Mouse (Mus musculus): Measurements from ENCODE around the gene Rbm5. TPM values are rescaled to one million over a fixed set of nuclear protein-coding genes. Genes with fewer than 3 reads are reported as not detected.

Rbm5 gene
- polyA plus RNA-seq, 1 experiment from 2014 or later: 146 TPM

- peaks cover 26% of the 10 kb centered on the region for H3K27me3 ChIP-seq (ENCODE audit: control insufficient read depth, insufficient read depth, low read length)
- peaks cover 15% of the 10 kb centered on the region for H3K4me1 ChIP-seq (ENCODE audit: control insufficient read depth, insufficient read depth, low read length)
- H3K36me3 ChIP-seq (ENCODE audit: control insufficient read depth, insufficient read depth): peaks cover 44% of the 10 kb centered on the region
- H3K9me3 ChIP-seq (replicated peaks; ENCODE audit: control insufficient read depth, low read length): no peaks in the 10 kb centered on the region
- no peak overlapping the region for H3K4me2 ChIP-seq (ENCODE audit: low read depth, low read length)
- peak; percentile 63 for ATAC-seq (replicated peaks; ENCODE audit: extremely low read depth, insufficient read depth, low FRiP score)
- no peak overlapping the region for H3K9ac ChIP-seq (ENCODE audit: low read length)
- H3K4me3 ChIP-seq (ENCODE audit: low read length): no peak overlapping the region
- 21% methylated on average over 7 of the region's 7 CpGs for WGBS
- no peak overlapping the region for H3K27ac ChIP-seq (ENCODE audit: low read length)
These were observed 32.6 kb downstream of the Rbm5 start for GRCm38 (mm10) chr9:107738020-107738840.

GRCm38 (mm10) chr9:107736185-107736485 is 34.7 kb downstream of the Rbm5 start:
- ATAC-seq (replicated peaks; ENCODE audit: extremely low read depth, insufficient read depth, low FRiP score): peak; percentile 32; the same call in 1 of the 2 replicates
- H3K4me2 ChIP-seq (ENCODE audit: low read depth, low read length): peak overlapping the region; percentile 10; the same call in 1 of the 2 replicates
- H3K9me3 ChIP-seq (replicated peaks; ENCODE audit: control insufficient read depth, low read length): no peaks in the 10 kb centered on the region
- peaks cover 15% of the 10 kb centered on the region for H3K4me1 ChIP-seq (ENCODE audit: control insufficient read depth, insufficient read depth, low read length)
- peaks cover 24% of the 10 kb centered on the region for H3K36me3 ChIP-seq (ENCODE audit: control insufficient read depth, insufficient read depth)
- no peak overlapping the region for H3K9ac ChIP-seq (ENCODE audit: low read length)
- no peak overlapping the region for H3K27ac ChIP-seq (ENCODE audit: low read length)
- WGBS: 1% methylated on average over 7 of the region's 7 CpGs
- peaks cover 26% of the 10 kb centered on the region for H3K27me3 ChIP-seq (ENCODE audit: control insufficient read depth, insufficient read depth, low read length)
- no peak overlapping the region for H3K4me3 ChIP-seq (ENCODE audit: low read length)

- Histone ChIP-seq H3K27me3 (ENCODE audit: control insufficient read depth, insufficient read depth, low read length) (peaks cover 26% of the 10 kb centered on the region), H3K9me3 (replicated peaks; ENCODE audit: control insufficient read depth, low read length) (no peaks in the 10 kb centered on the region), H3K4me1 (ENCODE audit: control insufficient read depth, insufficient read depth, low read length) (peaks cover 15% of the 10 kb centered on the region), H3K4me3 (ENCODE audit: low read length) (no peak overlapping the region), H3K36me3 (ENCODE audit: control insufficient read depth, insufficient read depth) (peaks cover 18% of the 10 kb centered on the region), H3K4me2 (ENCODE audit: low read depth, low read length) (peak overlapping the region; percentile 10; the same call in 1 of the 2 replicates), H3K27ac (ENCODE audit: low read length) (no peak overlapping the region), H3K9ac (ENCODE audit: low read length) (no peak overlapping the region; the same call in 1 of the 2 replicates)
- 11% methylated on average over 16 of the region's 17 CpGs for WGBS
- no peak; the same call in 1 of the 2 replicates for ATAC-seq (replicated peaks; ENCODE audit: extremely low read depth, insufficient read depth, low FRiP score)
These were observed 35.2 kb downstream of the Rbm5 start for GRCm38 (mm10) chr9:107735356-107736184.

GRCm38 (mm10) chr9:107734567-107734971 is 36.2 kb downstream of the Rbm5 start:
- no peaks in the 10 kb centered on the region for H3K9me3 ChIP-seq (replicated peaks; ENCODE audit: control insufficient read depth, low read length)
- no peak overlapping the region for H3K27ac ChIP-seq (ENCODE audit: low read length)
- no peak overlapping the region for H3K4me2 ChIP-seq (ENCODE audit: low read depth, low read length)
- H3K27me3 ChIP-seq (ENCODE audit: control insufficient read depth, insufficient read depth, low read length): peaks cover 26% of the 10 kb centered on the region
- H3K4me3 ChIP-seq (ENCODE audit: low read length): no peak overlapping the region
- 34% methylated on average over 7 of the region's 7 CpGs for WGBS
- peaks cover 15% of the 10 kb centered on the region for H3K4me1 ChIP-seq (ENCODE audit: control insufficient read depth, insufficient read depth, low read length)
- ATAC-seq (replicated peaks; ENCODE audit: extremely low read depth, insufficient read depth, low FRiP score): no peak
- no peak overlapping the region for H3K9ac ChIP-seq (ENCODE audit: low read length)
- peaks cover 9% of the 10 kb centered on the region for H3K36me3 ChIP-seq (ENCODE audit: control insufficient read depth, insufficient read depth)

- H3K4me1 ChIP-seq (ENCODE audit: control insufficient read depth, insufficient read depth, low read length): 0 out of 2 replicates have a peak, but pooled peaks cover 3% of the 10 kb centered on the region
- no peak for ATAC-seq (replicated peaks; ENCODE audit: extremely low read depth, insufficient read depth, low FRiP score)
- no peak overlapping the region for H3K4me3 ChIP-seq (ENCODE audit: low read length)
- no peak overlapping the region for H3K4me2 ChIP-seq (ENCODE audit: low read depth, low read length)
- WGBS: 61% methylated on average over 3 of the region's 3 CpGs
- H3K36me3 ChIP-seq (ENCODE audit: control insufficient read depth, insufficient read depth): no peaks in the 10 kb centered on the region
- peaks cover 9% of the 10 kb centered on the region for H3K27me3 ChIP-seq (ENCODE audit: control insufficient read depth, insufficient read depth, low read length)
- H3K9ac ChIP-seq (ENCODE audit: low read length): no peak overlapping the region
- no peak overlapping the region for H3K27ac ChIP-seq (ENCODE audit: low read length)
- H3K9me3 ChIP-seq (replicated peaks; ENCODE audit: control insufficient read depth, low read length): no peaks in the 10 kb centered on the region
These were observed 41.1 kb downstream of the Rbm5 start for GRCm38 (mm10) chr9:107729709-107730108.

GRCm38 (mm10) chr9:107728919-107729670 is 41.7 kb downstream of the Rbm5 start:
- no peak overlapping the region for H3K9ac ChIP-seq (ENCODE audit: low read length)
- 53% methylated on average over 6 of the region's 6 CpGs for WGBS

GRCm38 (mm10) chr9:107727041-107727440 is 43.8 kb downstream of the Rbm5 start:
- no peaks in the 10 kb centered on the region for H3K9me3 ChIP-seq (replicated peaks; ENCODE audit: control insufficient read depth, low read length)
- H3K4me1 ChIP-seq (ENCODE audit: control insufficient read depth, insufficient read depth, low read length): peaks cover 17% of the 10 kb centered on the region
- H3K4me2 ChIP-seq (ENCODE audit: low read depth, low read length): no peak overlapping the region
- no peak for ATAC-seq (replicated peaks; ENCODE audit: extremely low read depth, insufficient read depth, low FRiP score)
- no peak overlapping the region for H3K4me3 ChIP-seq (ENCODE audit: low read length)
- H3K9ac ChIP-seq (ENCODE audit: low read length): no peak overlapping the region
- no peaks in the 10 kb centered on the region for H3K27me3 ChIP-seq (ENCODE audit: control insufficient read depth, insufficient read depth, low read length)
- H3K27ac ChIP-seq (ENCODE audit: low read length): no peak overlapping the region
- no peaks in the 10 kb centered on the region for H3K36me3 ChIP-seq (ENCODE audit: control insufficient read depth, insufficient read depth)
- WGBS: 57% methylated on average over 3 of the region's 3 CpGs

More at GRCm38 (mm10) chr9:107728919-107729670, 41.7 kb downstream of the Rbm5 start:
- Histone ChIP-seq H3K27me3 (ENCODE audit: control insufficient read depth, insufficient read depth, low read length) (peaks cover 3% of the 10 kb centered on the region), H3K4me2 (ENCODE audit: low read depth, low read length) (no peak overlapping the region), H3K4me1 (ENCODE audit: control insufficient read depth, insufficient read depth, low read length) (peaks cover 7% of the 10 kb centered on the region; the same call in 1 of the 2 replicates), H3K9me3 (replicated peaks; ENCODE audit: control insufficient read depth, low read length) (no peaks in the 10 kb centered on the region), H3K36me3 (ENCODE audit: control insufficient read depth, insufficient read depth) (no peaks in the 10 kb centered on the region), H3K4me3 (ENCODE audit: low read length) (no peak overlapping the region), H3K27ac (ENCODE audit: low read length) (no peak overlapping the region)
- ATAC-seq (replicated peaks; ENCODE audit: extremely low read depth, insufficient read depth, low FRiP score): no peak

GRCm38 (mm10) chr9:107724796-107725195 is 46.0 kb downstream of the Rbm5 start:
- Histone ChIP-seq H3K27me3 (ENCODE audit: control insufficient read depth, insufficient read depth, low read length) (no peaks in the 10 kb centered on the region), H3K4me1 (ENCODE audit: control insufficient read depth, insufficient read depth, low read length) (peaks cover 17% of the 10 kb centered on the region), H3K9ac (ENCODE audit: low read length) (no peak overlapping the region), H3K9me3 (replicated peaks; ENCODE audit: control insufficient read depth, low read length) (no peaks in the 10 kb centered on the region), H3K36me3 (ENCODE audit: control insufficient read depth, insufficient read depth) (no peaks in the 10 kb centered on the region), H3K27ac (ENCODE audit: low read length) (peak overlapping the region; percentile 54), H3K4me3 (ENCODE audit: low read length) (no peak overlapping the region), H3K4me2 (ENCODE audit: low read depth, low read length) (no peak overlapping the region)
- ATAC-seq (replicated peaks; ENCODE audit: extremely low read depth, insufficient read depth, low FRiP score): no peak
- 90% methylated on average over 1 of the region's 1 CpGs for WGBS
